Mouse (Mus musculus) thymus, postnatal 25 days (tissue): ENCODE measurements around the gene Ndufc1.
A peak's percentile ranks its signal among the peaks of the same experiment; 100 is the strongest.
"Not testable (repeated sequence)": the region's sequence is repeated elsewhere in the genome, so short reads cannot be mapped to it uniquely, and the experiment has no call there.

ENCODE experiments used
- DNase-seq: peaks from one replicate; pipeline ENCODE4 v3.0.0; 2022

Gene Ndufc1

GRCm38 (mm10) chr3:51395461-51396145 is 13.2 kb downstream of the Ndufc1 start:
- no peak for DNase-seq

- no peak for DNase-seq
Measured at GRCm38 (mm10) chr3:51394881-51395280, 13.9 kb downstream of the Ndufc1 start.

GRCm38 (mm10) chr3:51393651-51394050 is 15.1 kb downstream of the Ndufc1 start:
- DNase-seq, result no peak

GRCm38 (mm10) chr3:51393018-51393417 is 15.8 kb downstream of the Ndufc1 start:
- not testable (repeated sequence) for DNase-seq

GRCm38 (mm10) chr3:51391591-51391990 is 17.2 kb downstream of the Ndufc1 start:
- no peak for DNase-seq

- DNase-seq, result no peak
Measured at GRCm38 (mm10) chr3:51391095-51391494, 17.7 kb downstream of the Ndufc1 start.

- DNase-seq, result no peak
Measured at GRCm38 (mm10) chr3:51388904-51389303, 19.9 kb downstream of the Ndufc1 start.

GRCm38 (mm10) chr3:51387868-51388381 is 20.9 kb downstream of the Ndufc1 start:
- no peak for DNase-seq

- no peak for DNase-seq
Measured at GRCm38 (mm10) chr3:51387134-51387451, 21.7 kb downstream of the Ndufc1 start.

- no peak for DNase-seq
Measured at GRCm38 (mm10) chr3:51386441-51387133, 22.2 kb downstream of the Ndufc1 start.

GRCm38 (mm10) chr3:51383409-51383808 is 25.4 kb downstream of the Ndufc1 start:
- no peak for DNase-seq

GRCm38 (mm10) chr3:51380660-51381014 is 28.2 kb downstream of the Ndufc1 start:
- DNase-seq, result no peak

- DNase-seq, result no peak
Measured at GRCm38 (mm10) chr3:51379786-51380659, 28.8 kb downstream of the Ndufc1 start.

GRCm38 (mm10) chr3:51378665-51378946 is 30.2 kb downstream of the Ndufc1 start:
- DNase-seq, result no peak

- peak; percentile 33 for DNase-seq
Measured at GRCm38 (mm10) chr3:51377878-51378664, 30.7 kb downstream of the Ndufc1 start.

GRCm38 (mm10) chr3:51375307-51376265 is 33.2 kb downstream of the Ndufc1 start:
- peak; percentile 66 for DNase-seq

GRCm38 (mm10) chr3:51373544-51373943 is 35.2 kb downstream of the Ndufc1 start:
- no peak for DNase-seq

- no peak for DNase-seq
Measured at GRCm38 (mm10) chr3:51372883-51373282, 35.9 kb downstream of the Ndufc1 start.

GRCm38 (mm10) chr3:51371826-51372225 is 37.0 kb downstream of the Ndufc1 start:
- no peak for DNase-seq

- no peak for DNase-seq
Measured at GRCm38 (mm10) chr3:51368011-51368410, 40.8 kb downstream of the Ndufc1 start.

- DNase-seq, result no peak
Measured at GRCm38 (mm10) chr3:51366926-51367325, 41.9 kb downstream of the Ndufc1 start.

GRCm38 (mm10) chr3:51365517-51365882 is 43.3 kb downstream of the Ndufc1 start:
- DNase-seq, result no peak
